Mouse (Mus musculus) thymus, adult 2 months (tissue): ENCODE measurements at regions not wholly inside any gene's neighbourhood (a gene's known extent, or its start where the extent isn't known, plus 50 kb on each side); places are given as distances from the start of the nearest gene placed in this dataset.

Experiments used
- CTCF ChIP-seq: fragments of 200-500 bp; IDR thresholded peaks from 2 replicates; pipeline ENCODE4 v1.5.1; 2012; ENCODE audit warnings: mild to moderate bottlenecking, control low read depth, low read length, moderate library complexity, borderline replicate concordance; ENCODE audit not compliant: control insufficient read depth, poor library complexity, insufficient read depth; ENCODE audit errors: extremely low read depth
- POLR2A ChIP-seq: fragments of 200-500 bp; IDR thresholded peaks from 2 replicates; pipeline ENCODE4 v1.6.1; 2012; ENCODE audit warnings: mild to moderate bottlenecking, low read length, control low read depth, moderate library complexity; ENCODE audit not compliant: control insufficient read depth, poor library complexity, insufficient read depth; ENCODE audit errors: extremely low read depth

DNA sequence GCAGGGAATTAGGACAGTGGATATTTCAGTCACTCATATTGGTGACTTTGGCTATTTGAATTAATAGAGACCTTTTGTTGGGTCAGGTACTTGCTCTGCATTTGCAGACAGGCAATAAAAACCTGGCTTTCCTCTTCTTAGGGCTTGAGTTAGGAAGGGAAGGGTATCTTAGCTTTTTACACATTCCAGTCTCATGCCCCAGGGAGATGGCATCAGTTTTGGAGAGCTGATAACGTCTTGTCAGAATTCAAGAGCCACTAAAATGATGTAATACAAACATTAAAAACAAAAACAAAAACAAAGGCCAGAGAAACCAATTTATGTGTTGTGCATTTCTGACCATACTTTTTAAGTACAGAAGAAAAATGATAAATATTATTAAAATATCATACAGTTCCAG, 214.3 kb downstream of the Ktn1 start:
- no peak for TF ChIP-seq CTCF
- TF ChIP-seq POLR2A: no peak
